Comparison of ENCODE assay signal across 8 mouse cellular contexts in genomic region chr7:44495992-44496770, GRCm38 (mm10). TPM values are rescaled to one million over a fixed set of nuclear protein-coding genes. Genes with fewer than 3 reads are reported as not detected.
DNase-seq lines count a peak whose midpoint lies in the region; ATAC-seq and TF ChIP-seq lines count a peak whose summit lies in the region.

Emc10 (minus strand) TSS chr7:44496529.
Fam71e1 (plus strand) TSS chr7:44496581.

- TF ChIP-seq CTCF in gastrocnemius, adult 2 months (IDR thresholded peaks at IDR 0.05): peak; percentile 29; the same call in 1 of the 2 replicates
- TF ChIP-seq CTCF in hindbrain, postnatal 0 days (IDR thresholded peaks at IDR 0.05; ENCODE audit: low read depth): no peak
- no peak; the same call in 1 of the 2 replicates for TF ChIP-seq CTCF in left cerebral cortex, adult 2 months (IDR thresholded peaks at IDR 0.05)

- peak within 1 kb of the TSS; percentile 89 for H3K9ac ChIP-seq in hindbrain, postnatal 0 days (replicated peaks; ENCODE audit: low read length)

- peak within 1 kb of the TSS; percentile 85 for H3K4me3 ChIP-seq in gastrocnemius, adult 2 months
- H3K4me3 ChIP-seq in hindbrain, postnatal 0 days (ENCODE audit: low read length): peak within 1 kb of the TSS; percentile 85
- H3K4me3 ChIP-seq in left cerebral cortex, adult 2 months: peak within 1 kb of the TSS; percentile 77

- H3K27ac ChIP-seq in gastrocnemius, adult 2 months: peak within 1 kb of the TSS; percentile 99
- H3K27ac ChIP-seq in hindbrain, postnatal 0 days: peak within 1 kb of the TSS; percentile 98
- H3K27ac ChIP-seq in left cerebral cortex, adult 2 months: peak within 1 kb of the TSS; percentile 97

- intact Hi-C loops in gastrocnemius, adult 2 months (cut with DNase I): no loop called here
- intact Hi-C loops in left cerebral cortex, adult 2 months (cut with DNase I): no loop called here

- peaks cover 12% of the 10 kb centered on the region for H3K4me1 ChIP-seq in hindbrain, postnatal 0 days (ENCODE audit: insufficient read depth, low read length)

- peak; percentile 95 for ATAC-seq in common myeloid progenitor, adult 5-6 weeks (replicated peaks; ENCODE audit: low read depth, poor library complexity, severe bottlenecking)
- ATAC-seq in hindbrain, postnatal 0 days: peak; percentile 95
- peak; percentile 95 for ATAC-seq in megakaryocyte, adult 5-6 weeks (ENCODE audit: poor library complexity, severe bottlenecking)

- H3K36me3 ChIP-seq in hindbrain, postnatal 0 days (ENCODE audit: insufficient read depth, low read length): peaks cover 19% of the 10 kb centered on the region

- peak; percentile 100 for DNase-seq in ZHBTc4 (ENCODE audit: low read depth, low spot score)
- peak; percentile 98 for DNase-seq in gastrocnemius, adult 2 months
- peak; percentile 99 for DNase-seq in hindbrain, postnatal 0 days (ENCODE audit: low spot score)
- DNase-seq in left cerebral cortex, adult 2 months (ENCODE audit: extremely low spot score in 1 of 2, low spot score in 2 of 2): peak; percentile 99
- DNase-seq in right cerebral cortex, adult 2 months (ENCODE audit: low spot score in 2 of 2): peak; percentile 98 to 99
- peak; percentile 98 for DNase-seq in urinary bladder, postnatal 14 days (ENCODE audit: low spot score)

- H3K27me3 ChIP-seq in hindbrain, postnatal 0 days (ENCODE audit: insufficient read depth, low read length): no peaks in the 10 kb centered on the region

- no peaks in the 10 kb centered on the region for H3K9me3 ChIP-seq in hindbrain, postnatal 0 days (ENCODE audit: low read length)

- peak within 1 kb of the TSS; percentile 96 for H3K4me2 ChIP-seq in hindbrain, postnatal 0 days (ENCODE audit: low read depth, low read length)

- WGBS in hindbrain, postnatal 0 days: under 1% methylated on average over 53 of the region's 58 CpGs

RNA-seq across cellular contexts. Expression of gene Emc10, which starts in this region (rescaled TPM):
- 29.5 and 38.8 TPM in 2 replicates for total RNA-seq in common myeloid progenitor, adult 5-6 weeks (2017)
- 10 to 100 TPM; 43.6 to 52.2 TPM for total RNA-seq in gastrocnemius, adult 2 months (2021)
- total RNA-seq in hindbrain, postnatal 0 days (2014; rRNA removed): 311 and 319 TPM in 2 replicates
- 138 and 152 TPM in 2 replicates for polyA plus RNA-seq in hindbrain, postnatal 0 days (2015; fragmentation: Nextera tagmentation; extraction: Ambion mirVana)
- total RNA-seq in left cerebral cortex, adult 2 months (2021): 100 to 1,000 TPM; 192 to 201 TPM
- total RNA-seq in megakaryocyte, adult 5-6 weeks (2015): 42.4 and 47.4 TPM in 2 replicates
- total RNA-seq in megakaryocyte, adult 5-6 weeks (2017): 23.1 and 27.4 TPM in 2 replicates

RNA-seq across cellular contexts. Expression of gene Fam71e1, which starts in this region (rescaled TPM):
- total RNA-seq in common myeloid progenitor, adult 5-6 weeks (2017): 3.1 TPM in 1 of 2 replicates, not detected in the other
- 1 to 10 TPM; 2.4 to 5.5 TPM for total RNA-seq in gastrocnemius, adult 2 months (2021)
- 19.7 and 19.8 TPM in 2 replicates for total RNA-seq in hindbrain, postnatal 0 days (2014; rRNA removed)
- 26.7 and 31.9 TPM in 2 replicates for polyA plus RNA-seq in hindbrain, postnatal 0 days (2015; fragmentation: Nextera tagmentation; extraction: Ambion mirVana)
- total RNA-seq in left cerebral cortex, adult 2 months (2021): 10 to 100 TPM; 15.5 to 21.0 TPM
- 1.7 and 2.0 TPM in 2 replicates for total RNA-seq in megakaryocyte, adult 5-6 weeks (2015)
- 0.12 TPM in 1 of 2 replicates, not detected in the other for total RNA-seq in megakaryocyte, adult 5-6 weeks (2017)

Comparison
In these comparisons a context has a peak if more than half of its experiments do, and no peak if none do; other contexts are left out.
1. Peak in every context shown above with its lines: DNase-seq, ATAC-seq, H3K4me3 ChIP-seq and H3K27ac ChIP-seq.